Mouse (Mus musculus) kidney, postnatal 0 days (tissue): Measurements from ENCODE around the gene Gapvd1. TPM values are rescaled to one million over a fixed set of nuclear protein-coding genes. Genes with fewer than 3 reads are reported as not detected.

Experiments used
- ATAC-seq: fragments of 200-750 bp; cut with Nextera tagmentation; replicated peaks from 2 replicates; pipeline ENCODE4 v1.8.0; 2017; ENCODE audit warnings: low read depth, moderate number of reproducible peaks, moderate TSS enrichment, moderate library complexity; ENCODE audit not compliant: low FRiP score
- DNase-seq: peaks from one replicate; pipeline ENCODE4 v3.0.0-alpha.2; 2016; ENCODE audit warnings: low spot score
- H3K27ac ChIP-seq: fragments of 300-500 bp; sonication (generic); 2 replicates; pipeline ENCODE4 v1.5.1; 2014; ENCODE audit warnings: mild to moderate bottlenecking
- H3K27me3 ChIP-seq: fragments of 300-500 bp; sonication (generic); 2 replicates; pipeline ENCODE4 v1.6.1; 2014; ENCODE audit warnings: low read length, mixed read lengths; ENCODE audit not compliant: insufficient read depth
- H3K36me3 ChIP-seq: fragments of 300-500 bp; sonication (generic); 2 replicates; pipeline ENCODE4 v1.6.1; 2014; ENCODE audit warnings: low read length, mixed read lengths; ENCODE audit not compliant: insufficient read depth
- H3K4me1 ChIP-seq: fragments of 300-500 bp; sonication (generic); replicated peaks from 2 replicates; pipeline ENCODE4 v1.6.1; 2014; ENCODE audit warnings: antibody characterized with exemption, low read length, mixed read lengths; ENCODE audit not compliant: insufficient read depth
- H3K4me2 ChIP-seq: fragments of 300-500 bp; sonication (generic); 2 replicates; pipeline ENCODE4 v1.6.1; 2014; ENCODE audit warnings: mild to moderate bottlenecking, low read length, moderate library complexity, mixed read lengths
- H3K4me3 ChIP-seq: fragments of 300-500 bp; sonication (generic); replicated peaks from 2 replicates; pipeline ENCODE4 v1.5.1; 2014; ENCODE audit warnings: low read depth, low read length
- H3K9ac ChIP-seq: fragments of 300-500 bp; sonication (generic); 2 replicates; pipeline ENCODE4 v1.6.1; 2014; ENCODE audit warnings: low read depth, low read length
- H3K9me3 ChIP-seq: fragments of 300-500 bp; sonication (generic); replicated peaks from 2 replicates; pipeline ENCODE4 v1.6.1; 2016; ENCODE audit warnings: low read length, inconsistent platforms, mixed read lengths
- CTCF ChIP-seq: IDR thresholded peaks from 2 replicates; pipeline ENCODE4 v1.5.1; 2016; ENCODE audit warnings: antibody characterized with exemption, low read depth, mild to moderate bottlenecking, moderate library complexity
- WGBS: fragments of 180-500 bp; shearing (Covaris S2); extraction: QIAGEN DNeasy Blood & Tissue Kit; methylation state at CpG from one replicate; pipeline ENCODE4 v1.1.7; 2014; 5-methylcytosine and 5-hydroxymethylcytosine counted together
- polyA plus RNA-seq: library from polyadenylated mRNA; unstranded; fragments of >200 nt; fragmentation: Nextera tagmentation; extraction: Ambion mirVana; gene quantifications from 2 replicates; pipeline ENCODE4 v1.2.1, GENCODE M21; 2015

Gene Gapvd1
- polyA plus RNA-seq, 1 experiment from 2014 or later, result 56.6 TPM

DNA sequence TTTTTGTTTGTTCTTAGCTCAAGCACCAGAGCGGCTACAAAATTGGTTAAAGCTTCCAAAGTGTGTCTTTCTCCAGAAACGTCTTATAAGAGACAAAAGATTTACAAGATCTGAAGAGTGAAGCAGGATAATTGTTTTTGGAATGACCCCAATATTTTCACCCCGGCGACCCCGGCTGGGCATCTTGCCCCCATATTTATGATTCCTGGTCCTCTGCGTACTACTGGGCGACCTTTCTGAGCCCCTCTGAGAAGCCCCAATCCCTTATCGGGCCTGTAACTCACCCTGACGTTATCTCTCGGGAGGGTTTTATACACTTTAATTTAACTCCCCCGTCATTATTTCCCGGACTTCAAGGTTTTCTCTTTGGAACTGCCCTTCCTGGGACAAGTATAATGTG lies 123.0 kb downstream of the Gapvd1 start:
- no peak overlapping the region for H3K4me3 ChIP-seq
- no peak overlapping the region for H3K4me2 ChIP-seq
- H3K9ac ChIP-seq, result no peak overlapping the region
- ATAC-seq (no peak), DNase-seq (peak; percentile 62)
- peaks cover 4% of the 10 kb centered on the region; the same call in 1 of the 2 replicates for H3K4me1 ChIP-seq
- 44% methylated on average over 12 of the region's 12 CpGs for WGBS
- no peaks in the 10 kb centered on the region for H3K36me3 ChIP-seq
- H3K27ac ChIP-seq, result no peak overlapping the region
- no peaks in the 10 kb centered on the region for H3K27me3 ChIP-seq
- no peaks in the 10 kb centered on the region for H3K9me3 ChIP-seq
- no peak for TF ChIP-seq CTCF

DNA sequence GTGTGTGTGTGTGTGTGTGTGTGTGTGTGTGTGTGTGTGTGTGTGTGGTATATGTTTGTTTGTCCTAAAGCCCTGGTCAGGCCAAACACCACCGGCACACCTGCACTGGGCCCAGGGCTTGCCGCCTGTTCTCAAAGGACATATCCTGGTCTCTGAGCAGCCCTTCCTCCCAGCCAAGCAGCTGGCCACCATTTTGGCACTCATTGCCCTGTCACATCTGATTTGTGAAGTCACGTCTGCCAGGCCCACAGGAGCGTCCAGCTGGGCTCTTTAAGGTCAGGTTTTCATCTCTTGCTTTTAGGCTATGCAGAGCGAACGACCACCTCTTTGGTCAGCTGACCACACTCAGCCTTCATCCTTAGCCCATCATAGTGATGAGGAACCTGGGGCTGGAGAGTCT lies 124.6 kb downstream of the Gapvd1 start:
- Histone ChIP-seq H3K27me3 (no peaks in the 10 kb centered on the region), H3K9me3 (no peaks in the 10 kb centered on the region), H3K27ac (no peak overlapping the region), H3K4me1 (0 out of 2 replicates have a peak, but pooled peaks cover under 1% of the 10 kb centered on the region), H3K9ac (no peak overlapping the region), H3K4me2 (no peak overlapping the region), H3K4me3 (no peak overlapping the region), H3K36me3 (no peaks in the 10 kb centered on the region)
- ATAC-seq, result no peak
- DNase-seq, result no peak
- TF ChIP-seq CTCF, result no peak
- 82% methylated on average over 6 of the region's 6 CpGs for WGBS

DNA sequence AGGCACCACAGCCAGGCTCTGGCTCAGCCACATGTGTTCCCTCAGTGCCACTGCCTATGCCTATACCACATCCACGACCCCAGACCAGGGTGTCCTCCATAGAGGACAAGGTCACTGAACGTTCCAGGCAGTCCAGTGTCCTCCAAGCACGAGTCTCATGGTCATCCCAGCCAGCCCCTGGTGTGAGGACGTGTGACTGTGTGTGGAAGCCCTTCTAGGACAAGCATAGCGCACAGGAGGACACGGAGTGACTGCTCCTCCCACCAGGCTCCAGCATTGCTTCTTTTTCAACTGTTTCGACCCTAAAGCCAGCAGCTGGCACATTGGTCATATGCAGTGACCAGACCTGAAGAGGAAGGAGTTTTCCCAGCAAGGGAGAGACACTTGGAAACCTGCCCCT lies 125.3 kb downstream of the Gapvd1 start:
- Histone ChIP-seq H3K9me3 (no peaks in the 10 kb centered on the region), H3K27me3 (no peaks in the 10 kb centered on the region), H3K4me1 (no peaks in the 10 kb centered on the region), H3K36me3 (no peaks in the 10 kb centered on the region), H3K9ac (no peak overlapping the region), H3K27ac (no peak overlapping the region), H3K4me3 (no peak overlapping the region), H3K4me2 (no peak overlapping the region)
- ATAC-seq (no peak), DNase-seq (no peak)
- WGBS, result 82% methylated on average over 7 of the region's 7 CpGs
- TF ChIP-seq CTCF, result no peak

DNA sequence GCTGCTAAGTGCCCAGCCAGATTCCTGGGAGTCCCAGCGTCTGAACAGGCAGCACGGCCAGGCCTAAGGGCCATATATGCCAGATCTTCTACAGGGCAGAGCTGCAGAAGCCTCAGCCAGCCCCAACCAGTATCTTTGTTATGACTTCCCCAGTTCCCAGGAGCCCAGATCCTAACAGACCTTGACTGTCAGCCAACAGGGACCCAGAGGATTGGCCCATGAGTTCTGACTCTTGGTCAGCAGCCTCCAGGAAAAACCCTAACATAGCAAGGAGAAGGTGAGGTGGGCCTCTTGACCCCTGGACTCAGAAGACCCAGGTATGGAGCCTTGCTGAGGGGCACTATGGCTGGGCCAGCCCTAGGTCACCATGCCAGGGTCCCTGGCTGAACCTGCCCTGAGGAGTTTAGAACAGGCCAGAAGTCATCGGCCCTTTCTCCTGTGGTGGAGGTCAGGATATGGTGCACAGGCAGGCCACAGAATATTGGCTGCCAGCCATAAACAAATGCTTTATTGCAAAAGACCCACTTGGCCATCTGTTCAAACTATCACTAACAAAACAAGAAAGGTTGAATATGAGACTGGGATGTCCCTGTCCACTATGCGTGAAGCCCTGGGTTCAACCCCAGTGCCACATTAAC lies 126.0 kb downstream of the Gapvd1 start:
- Histone ChIP-seq H3K4me2 (no peak overlapping the region), H3K27me3 (no peaks in the 10 kb centered on the region), H3K36me3 (no peaks in the 10 kb centered on the region), H3K4me1 (no peaks in the 10 kb centered on the region), H3K27ac (no peak overlapping the region), H3K9ac (no peak overlapping the region), H3K4me3 (no peak overlapping the region), H3K9me3 (no peaks in the 10 kb centered on the region)
- WGBS, result 76% methylated on average over 4 of the region's 4 CpGs
- no peak for DNase-seq
- no peak for ATAC-seq
- TF ChIP-seq CTCF, result no peak

- 64% methylated on average over 17 of the region's 17 CpGs for WGBS
- no peaks in the 10 kb centered on the region for H3K4me1 ChIP-seq
- no peaks in the 10 kb centered on the region for H3K9me3 ChIP-seq
- TF ChIP-seq CTCF, result no peak
- no peaks in the 10 kb centered on the region for H3K27me3 ChIP-seq
- H3K36me3 ChIP-seq, result no peaks in the 10 kb centered on the region
- ATAC-seq (peak; percentile 52), DNase-seq (peak; percentile 82)
- peak overlapping the region; percentile 32; the same call in 1 of the 2 replicates for H3K27ac ChIP-seq
- no peak overlapping the region for H3K4me3 ChIP-seq
- H3K9ac ChIP-seq, result no peak overlapping the region
- no peak overlapping the region for H3K4me2 ChIP-seq
These were observed 127.5 kb downstream of the Gapvd1 start for GRCm38 (mm10) chr2:34627328-34628226.

Other genes starting within 250 kb of the Gapvd1 start
- gene Hspa5, start 16.7 kb upstream of the Gapvd1 start, polyA plus RNA-seq, result 688 and 780 TPM in 2 replicates
- gene Rabepk, start 44.7 kb upstream of the Gapvd1 start, polyA plus RNA-seq, result 30.8 and 33.3 TPM in 2 replicates
- 61.0 and 65.8 TPM in 2 replicates for gene Fbxw2, start 71.1 kb upstream of the Gapvd1 start, polyA plus RNA-seq
- gene Gm34653, start 77.8 kb upstream of the Gapvd1 start, polyA plus RNA-seq, result not detected in 2 replicates
- 19.0 and 19.3 TPM in 2 replicates for gene Cutal, start 119.2 kb upstream of the Gapvd1 start, polyA plus RNA-seq
- 92.0 and 104 TPM in 2 replicates for gene Psmd5, start 119.7 kb upstream of the Gapvd1 start, polyA plus RNA-seq
- gene Phf19, start 158.8 kb upstream of the Gapvd1 start, polyA plus RNA-seq, result 6.8 and 8.7 TPM in 2 replicates
- gene Traf1, start 206.5 kb upstream of the Gapvd1 start, polyA plus RNA-seq, result 18.6 and 20.6 TPM in 2 replicates